Mouse (Mus musculus): ENCODE measurements around the gene Dcps.

Dcps gene

GRCm38 (mm10) chr9:35175251-35176123 lies at the start of gene Dcps:
Gene Dcps, minus strand, starts transcription at chr9:35176061.
- DNase-seq (ENCODE audit: low read depth, low spot score), result peak; percentile 77

- no peak for DNase-seq (ENCODE audit: low read depth, low spot score)
Measured at GRCm38 (mm10) chr9:35223466-35223865, 47.6 kb upstream of the Dcps start.

- DNase-seq (ENCODE audit: low read depth, low spot score), result no peak
Measured at GRCm38 (mm10) chr9:35217963-35218362, 42.1 kb upstream of the Dcps start.

GRCm38 (mm10) chr9:35211573-35212511 lies 36.0 kb upstream of the Dcps start:
- DNase-seq (ENCODE audit: low read depth, low spot score), result no peak

GRCm38 (mm10) chr9:35210542-35211474 lies 34.9 kb upstream of the Dcps start, which contains the start of gene Foxred1:
Gene Foxred1, minus strand, starts transcription at chr9:35211055.
- peak; percentile 97 for DNase-seq (ENCODE audit: low read depth, low spot score)

- no peak for DNase-seq (ENCODE audit: low read depth, low spot score)
Measured at GRCm38 (mm10) chr9:35204421-35204820, 28.6 kb upstream of the Dcps start.

- DNase-seq (ENCODE audit: low read depth, low spot score), result no peak
Measured at GRCm38 (mm10) chr9:35203536-35203935, 27.7 kb upstream of the Dcps start.

- no peak for DNase-seq (ENCODE audit: low read depth, low spot score)
Measured at GRCm38 (mm10) chr9:35200529-35201060, 24.7 kb upstream of the Dcps start.

GRCm38 (mm10) chr9:35199772-35200471 lies 24.1 kb upstream of the Dcps start, which contains the start of the genes Srpr and Tirap:
Gene Srpr, plus strand, starts transcription at chr9:35200175.
Gene Tirap, minus strand, starts transcription at chr9:35200291.
- peak; percentile 78 for DNase-seq (ENCODE audit: low read depth, low spot score)

- no peak for DNase-seq (ENCODE audit: low read depth, low spot score)
Measured at GRCm38 (mm10) chr9:35198945-35199771, 23.3 kb upstream of the Dcps start.

- no peak for DNase-seq (ENCODE audit: low read depth, low spot score)
Measured at GRCm38 (mm10) chr9:35198351-35198750, 22.5 kb upstream of the Dcps start.

GRCm38 (mm10) chr9:35197625-35198024 lies 21.8 kb upstream of the Dcps start:
- DNase-seq (ENCODE audit: low read depth, low spot score), result no peak

- DNase-seq (ENCODE audit: low read depth, low spot score), result no peak
Measured at GRCm38 (mm10) chr9:35194048-35194447, 18.2 kb upstream of the Dcps start.

- DNase-seq (ENCODE audit: low read depth, low spot score), result no peak
Measured at GRCm38 (mm10) chr9:35192983-35193542, 17.2 kb upstream of the Dcps start.

GRCm38 (mm10) chr9:35188700-35189099 lies 12.8 kb upstream of the Dcps start:
- no peak for DNase-seq (ENCODE audit: low read depth, low spot score)

- DNase-seq (ENCODE audit: low read depth, low spot score), result no peak
Measured at GRCm38 (mm10) chr9:35187351-35187903, 11.6 kb upstream of the Dcps start.

- DNase-seq (ENCODE audit: low read depth, low spot score), result no peak
Measured at GRCm38 (mm10) chr9:35186430-35186829, 10.6 kb upstream of the Dcps start.

- DNase-seq (ENCODE audit: low read depth, low spot score), result no peak
Measured at GRCm38 (mm10) chr9:35183359-35183758, 7.5 kb upstream of the Dcps start.

- DNase-seq (ENCODE audit: low read depth, low spot score), result no peak
Measured at GRCm38 (mm10) chr9:35182832-35183231, 7.0 kb upstream of the Dcps start.

Measured in embryo, embryonic 11.5 days (tissue).